ENCODE assay signal across 19 mouse cellular contexts in the genomic region with DNA sequence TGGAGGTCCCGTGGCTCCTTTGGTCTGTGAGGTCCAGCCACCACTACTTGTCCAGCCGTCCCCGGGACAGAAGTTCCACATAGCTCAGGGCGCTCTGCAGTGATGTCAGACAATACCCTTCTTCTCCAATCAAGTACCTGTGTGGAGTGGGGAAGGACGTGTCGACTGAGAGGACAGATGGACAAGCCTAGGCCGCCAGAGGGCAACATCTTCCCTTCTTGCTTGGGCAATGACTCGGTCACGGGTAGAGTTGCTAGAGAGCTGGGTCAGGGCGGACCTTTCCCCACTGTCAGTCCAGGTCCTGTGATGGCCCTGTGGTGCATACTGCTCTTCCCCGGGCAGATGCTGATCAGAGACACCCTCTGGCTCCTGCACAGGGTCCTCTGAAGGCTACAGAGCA. TPM values are rescaled to one million over a fixed set of nuclear protein-coding genes. Genes with fewer than 3 reads are reported as not detected.
DNase-seq lines count a peak whose midpoint lies in the region; ATAC-seq and TF ChIP-seq lines count a peak whose summit lies in the region.
"Had no signal": no experiment of that assay in that cellular context is flagged by ENCODE, and none has a peak within 500 bp of the region (broad histone marks: within the 10 kb centered on the region; RNA-seq: fewer than 3 reads in every experiment).

No protein-coding gene starts in this region.

- TF ChIP-seq POLR2A in ES-Bruce4 (IDR thresholded peaks at IDR 0.05; ENCODE audit: insufficient read depth, low read length) = no peak

- no peak overlapping the region for H3K9ac ChIP-seq in hindbrain, embryonic 14.5 days
- no peak overlapping the region for H3K9ac ChIP-seq in liver, embryonic 14.5 days (replicated peaks)
- no peak overlapping the region for H3K9ac ChIP-seq in liver, embryonic 12.5 days
- no peak overlapping the region for H3K9ac ChIP-seq in ES-Bruce4 (ENCODE audit: low read depth, poor library complexity, severe bottlenecking)
- H3K9ac ChIP-seq: forebrain, postnatal 0 days; stomach, embryonic 15.5 days had no signal

- no peak overlapping the region for H3K4me3 ChIP-seq in hindbrain, embryonic 14.5 days (replicated peaks; ENCODE audit: low read length)
- H3K4me3 ChIP-seq in hindbrain, embryonic 10.5 days = no peak overlapping the region
- H3K4me3 ChIP-seq in liver, embryonic 14.5 days (ENCODE audit: insufficient read depth in 1 of 2, low read depth in 2 of 2, low read length in 2 of 2) = no peak overlapping the region
- H3K4me3 ChIP-seq in liver, embryonic 12.5 days = no peak overlapping the region
- H3K4me3 ChIP-seq in ES-Bruce4 (ENCODE audit: low read depth, low read length) = no peak overlapping the region
- H3K4me3 ChIP-seq: stomach, embryonic 15.5 days had no signal

- no peaks in the 10 kb centered on the region for H3K4me1 ChIP-seq in hindbrain, embryonic 14.5 days (replicated peaks; ENCODE audit: control insufficient read depth, insufficient read depth, low read length)
- H3K4me1 ChIP-seq in hindbrain, embryonic 10.5 days (replicated peaks) = no peaks in the 10 kb centered on the region
- H3K4me1 ChIP-seq in liver, embryonic 14.5 days (replicated peaks; ENCODE audit: control insufficient read depth in 2 of 2, insufficient read depth in 2 of 2, low read length in 1 of 2) = no peaks in the 10 kb centered on the region
- no peaks in the 10 kb centered on the region; the same call in 1 of the 2 replicates for H3K4me1 ChIP-seq in liver, embryonic 12.5 days
- no peaks in the 10 kb centered on the region for H3K4me1 ChIP-seq in ES-Bruce4 (ENCODE audit: control insufficient read depth, insufficient read depth, low read length)
- H3K4me1 ChIP-seq: stomach, embryonic 15.5 days had no signal

- DNase-seq in hindbrain, embryonic 14.5 days (ENCODE audit: low spot score) = no peak
- DNase-seq in hindbrain, embryonic 10.5 days (ENCODE audit: low spot score) = no peak
- no peak for DNase-seq in liver, embryonic 14.5 days (ENCODE audit: low read depth in 3 of 3, low spot score in 3 of 3)
- no peak for DNase-seq in retina, embryonic 14.5 days (ENCODE audit: low spot score)
- DNase-seq: adrenal gland, postnatal 14 days; cerebellum, postnatal 10 days; embryo, embryonic 11 days; forebrain, postnatal 0 days; heart, postnatal 14 days; kidney, postnatal 4 days; lung, adult 18-20 months; right cerebral cortex, adult 18-20 months; spleen, adult 18-20 months; thymus, postnatal 25 days had no signal

- H3K36me3 ChIP-seq in hindbrain, embryonic 14.5 days (replicated peaks; ENCODE audit: control insufficient read depth, insufficient read depth) = peaks cover 67% of the 10 kb centered on the region
- peaks cover 68% of the 10 kb centered on the region for H3K36me3 ChIP-seq in hindbrain, embryonic 10.5 days
- H3K36me3 ChIP-seq in liver, embryonic 14.5 days (replicated peaks; ENCODE audit: control insufficient read depth, insufficient read depth, low read depth) = no peaks in the 10 kb centered on the region
- H3K36me3 ChIP-seq in liver, embryonic 12.5 days = peaks cover 43% of the 10 kb centered on the region
- no peaks in the 10 kb centered on the region for H3K36me3 ChIP-seq in ES-Bruce4 (ENCODE audit: control insufficient read depth, insufficient read depth, low read length, poor library complexity, severe bottlenecking)

- ATAC-seq in hindbrain, embryonic 14.5 days (ENCODE audit: low FRiP score) = 0 out of 2 replicates have a peak, but pooled peaks have one; percentile 22
- ATAC-seq in liver, embryonic 14.5 days (ENCODE audit: insufficient read depth) = 0 out of 2 replicates have a peak, but pooled peaks have one; percentile 9
- ATAC-seq in liver, embryonic 12.5 days = no peak
- peak; percentile 60 for ATAC-seq in megakaryocyte, adult 5-6 weeks (ENCODE audit: poor library complexity, severe bottlenecking)
- ATAC-seq: forebrain, postnatal 0 days; hindbrain, postnatal 0 days had no signal

- TF ChIP-seq EP300 in liver, embryonic 14.5 days (IDR thresholded peaks at IDR 0.05; ENCODE audit: low read depth) = no peak
- TF ChIP-seq EP300 in ES-Bruce4 (IDR thresholded peaks at IDR 0.05; ENCODE audit: insufficient read depth, low read depth, low read length) = no peak

- no peaks in the 10 kb centered on the region for H3K27me3 ChIP-seq in hindbrain, embryonic 14.5 days (ENCODE audit: control insufficient read depth, insufficient read depth, low read length)
- H3K27me3 ChIP-seq in hindbrain, embryonic 10.5 days (ENCODE audit: insufficient read depth, poor library complexity, severe bottlenecking) = no peaks in the 10 kb centered on the region
- H3K27me3 ChIP-seq in liver, embryonic 14.5 days (ENCODE audit: control insufficient read depth, insufficient read depth, low read length) = no peaks in the 10 kb centered on the region
- H3K27me3 ChIP-seq in liver, embryonic 12.5 days (replicated peaks) = no peaks in the 10 kb centered on the region
- H3K27me3 ChIP-seq in ES-Bruce4 (ENCODE audit: control insufficient read depth, insufficient read depth, low read length, poor library complexity, severe bottlenecking) = no peaks in the 10 kb centered on the region
- H3K27me3 ChIP-seq: stomach, embryonic 15.5 days had no signal

- H3K4me2 ChIP-seq in hindbrain, embryonic 14.5 days (replicated peaks) = no peak overlapping the region
- H3K4me2 ChIP-seq in liver, embryonic 14.5 days (ENCODE audit: low read depth) = no peak overlapping the region
- no peak overlapping the region for H3K4me2 ChIP-seq in liver, embryonic 12.5 days
- H3K4me2 ChIP-seq: stomach, embryonic 15.5 days had no signal

- peak; percentile 57 for TF ChIP-seq CTCF in liver, embryonic 14.5 days (IDR thresholded peaks at IDR 0.05; ENCODE audit: low read depth)
- TF ChIP-seq CTCF in ES-Bruce4 (IDR thresholded peaks at IDR 0.05; ENCODE audit: low read depth, low read length) = peak; percentile 36

- H3K27ac ChIP-seq in hindbrain, embryonic 14.5 days = no peak overlapping the region
- no peak overlapping the region for H3K27ac ChIP-seq in hindbrain, embryonic 10.5 days
- H3K27ac ChIP-seq in liver, embryonic 14.5 days = no peak overlapping the region
- no peak overlapping the region for H3K27ac ChIP-seq in liver, embryonic 12.5 days
- H3K27ac ChIP-seq in ES-Bruce4 (ENCODE audit: insufficient read depth, low read length) = no peak overlapping the region
- H3K27ac ChIP-seq: hindbrain, postnatal 0 days; stomach, embryonic 15.5 days had no signal

- 75% methylated on average over 11 of the region's 11 CpGs for WGBS in hindbrain, embryonic 14.5 days
- 73% methylated on average over 11 of the region's 11 CpGs for WGBS in hindbrain, embryonic 10.5 days
- WGBS in liver, embryonic 14.5 days (ENCODE audit: insufficient replicate concordance) = 61% methylated on average over 11 of the region's 11 CpGs
- WGBS in liver, embryonic 12.5 days (ENCODE audit: insufficient replicate concordance) = 64% methylated on average over 11 of the region's 11 CpGs

- no peaks in the 10 kb centered on the region for H3K9me3 ChIP-seq in hindbrain, embryonic 14.5 days (ENCODE audit: control insufficient read depth, low read length)
- H3K9me3 ChIP-seq in hindbrain, embryonic 10.5 days = no peaks in the 10 kb centered on the region
- H3K9me3 ChIP-seq in liver, embryonic 14.5 days (ENCODE audit: control insufficient read depth, low read length) = no peaks in the 10 kb centered on the region
- no peaks in the 10 kb centered on the region for H3K9me3 ChIP-seq in liver, embryonic 12.5 days (replicated peaks)
- H3K9me3 ChIP-seq in ES-Bruce4 (replicated peaks; ENCODE audit: control insufficient read depth, insufficient read depth, low read length, poor library complexity, severe bottlenecking) = no peaks in the 10 kb centered on the region
- H3K9me3 ChIP-seq: stomach, embryonic 15.5 days had no signal

RNA-seq across cellular contexts. Expression of gene Spata2l, which starts 7.0 kb away (rescaled TPM):
- polyA plus RNA-seq in hindbrain, embryonic 14.5 days (2014; fragmentation: Nextera tagmentation; extraction: Ambion mirVana) = 8.4 and 9.1 TPM in 2 replicates
- 2.3 and 3.3 TPM in 2 replicates for polyA plus RNA-seq in hindbrain, embryonic 10.5 days (2016; fragmentation: Nextera tagmentation; extraction: Ambion mirVana)
- polyA plus RNA-seq in liver, embryonic 14.5 days (2012; rRNA removed) = 0.87 and 0.92 TPM in 2 replicates
- polyA plus RNA-seq in liver, embryonic 14.5 days (2014; fragmentation: Nextera tagmentation; extraction: Ambion mirVana) = 1.5 TPM in 2 replicates
- 1.4 and 1.8 TPM in 2 replicates for polyA plus RNA-seq in liver, embryonic 12.5 days (2016; fragmentation: Nextera tagmentation; extraction: Ambion mirVana)
- 0.25 and 0.64 TPM in 2 replicates for polyA plus RNA-seq in ES-Bruce4 (2011; ENCODE audit: insufficient read depth, insufficient read length, low read depth, missing spikeins)
- 5.4 and 5.5 TPM in 2 replicates for total RNA-seq in megakaryocyte, adult 5-6 weeks (2015)
- total RNA-seq in megakaryocyte, adult 5-6 weeks (2017) = 2.2 and 4.7 TPM in 2 replicates

RNA-seq across cellular contexts. Expression of gene Zfp276, which starts 10.9 kb away (rescaled TPM):
- 18.5 and 19.5 TPM in 2 replicates for polyA plus RNA-seq in hindbrain, embryonic 14.5 days (2014; fragmentation: Nextera tagmentation; extraction: Ambion mirVana)
- polyA plus RNA-seq in hindbrain, embryonic 10.5 days (2016; fragmentation: Nextera tagmentation; extraction: Ambion mirVana) = 30.6 and 36.0 TPM in 2 replicates
- 8.4 and 8.9 TPM in 2 replicates for polyA plus RNA-seq in liver, embryonic 14.5 days (2012; rRNA removed)
- polyA plus RNA-seq in liver, embryonic 14.5 days (2014; fragmentation: Nextera tagmentation; extraction: Ambion mirVana) = 4.7 and 5.9 TPM in 2 replicates
- 11.3 and 11.8 TPM in 2 replicates for polyA plus RNA-seq in liver, embryonic 12.5 days (2016; fragmentation: Nextera tagmentation; extraction: Ambion mirVana)
- 7.4 and 8.0 TPM in 2 replicates for polyA plus RNA-seq in ES-Bruce4 (2011; ENCODE audit: insufficient read depth, insufficient read length, low read depth, missing spikeins)
- total RNA-seq in megakaryocyte, adult 5-6 weeks (2015) = 13.5 and 16.4 TPM in 2 replicates
- total RNA-seq in megakaryocyte, adult 5-6 weeks (2017) = 15.7 and 30.6 TPM in 2 replicates

RNA-seq across cellular contexts. Expression of gene Vps9d1, which starts 11.1 kb away (rescaled TPM):
- polyA plus RNA-seq in hindbrain, embryonic 14.5 days (2014; fragmentation: Nextera tagmentation; extraction: Ambion mirVana) = 57.7 and 58.8 TPM in 2 replicates
- polyA plus RNA-seq in hindbrain, embryonic 10.5 days (2016; fragmentation: Nextera tagmentation; extraction: Ambion mirVana) = 26.8 and 31.7 TPM in 2 replicates
- polyA plus RNA-seq in liver, embryonic 14.5 days (2012; rRNA removed) = 7.8 and 8.5 TPM in 2 replicates
- 2.4 and 3.8 TPM in 2 replicates for polyA plus RNA-seq in liver, embryonic 14.5 days (2014; fragmentation: Nextera tagmentation; extraction: Ambion mirVana)
- 5.8 and 7.6 TPM in 2 replicates for polyA plus RNA-seq in liver, embryonic 12.5 days (2016; fragmentation: Nextera tagmentation; extraction: Ambion mirVana)
- 4.7 and 8.9 TPM in 2 replicates for polyA plus RNA-seq in ES-Bruce4 (2011; ENCODE audit: insufficient read depth, insufficient read length, low read depth, missing spikeins)
- total RNA-seq in megakaryocyte, adult 5-6 weeks (2015) = 19.3 and 19.7 TPM in 2 replicates
- total RNA-seq in megakaryocyte, adult 5-6 weeks (2017) = 23.8 and 27.7 TPM in 2 replicates

RNA-seq across cellular contexts. Expression of gene Cdk10, which starts 18.4 kb away (rescaled TPM):
- polyA plus RNA-seq in hindbrain, embryonic 14.5 days (2014; fragmentation: Nextera tagmentation; extraction: Ambion mirVana) = 42.9 and 44.1 TPM in 2 replicates
- polyA plus RNA-seq in hindbrain, embryonic 10.5 days (2016; fragmentation: Nextera tagmentation; extraction: Ambion mirVana) = 36.7 and 37.2 TPM in 2 replicates
- 15.4 and 16.3 TPM in 2 replicates for polyA plus RNA-seq in liver, embryonic 14.5 days (2012; rRNA removed)
- 7.2 and 10.1 TPM in 2 replicates for polyA plus RNA-seq in liver, embryonic 14.5 days (2014; fragmentation: Nextera tagmentation; extraction: Ambion mirVana)
- 14.7 and 16.2 TPM in 2 replicates for polyA plus RNA-seq in liver, embryonic 12.5 days (2016; fragmentation: Nextera tagmentation; extraction: Ambion mirVana)
- 34.3 and 35.7 TPM in 2 replicates for polyA plus RNA-seq in ES-Bruce4 (2011; ENCODE audit: insufficient read depth, insufficient read length, low read depth, missing spikeins)
- total RNA-seq in megakaryocyte, adult 5-6 weeks (2015) = 11.1 and 13.8 TPM in 2 replicates
- 16.3 and 20.2 TPM in 2 replicates for total RNA-seq in megakaryocyte, adult 5-6 weeks (2017)

RNA-seq across cellular contexts. Expression of gene Spata33, which starts 30.4 kb away (rescaled TPM):
- 5.2 and 9.8 TPM in 2 replicates for polyA plus RNA-seq in hindbrain, embryonic 14.5 days (2014; fragmentation: Nextera tagmentation; extraction: Ambion mirVana)
- 5.3 and 5.7 TPM in 2 replicates for polyA plus RNA-seq in hindbrain, embryonic 10.5 days (2016; fragmentation: Nextera tagmentation; extraction: Ambion mirVana)
- polyA plus RNA-seq in liver, embryonic 14.5 days (2012; rRNA removed) = 0.21 and 0.60 TPM in 2 replicates
- 0.08 and 0.16 TPM in 2 replicates for polyA plus RNA-seq in liver, embryonic 14.5 days (2014; fragmentation: Nextera tagmentation; extraction: Ambion mirVana)
- 0.44 and 1.4 TPM in 2 replicates for polyA plus RNA-seq in liver, embryonic 12.5 days (2016; fragmentation: Nextera tagmentation; extraction: Ambion mirVana)
- polyA plus RNA-seq in ES-Bruce4 (2011; ENCODE audit: insufficient read depth, insufficient read length, low read depth, missing spikeins) = 1.8 TPM in 2 replicates
- 0.09 and 0.11 TPM in 2 replicates for total RNA-seq in megakaryocyte, adult 5-6 weeks (2015)
- total RNA-seq in megakaryocyte, adult 5-6 weeks (2017) = not detected in 2 replicates
